Mouse (Mus musculus) lung, embryonic 15.5 days (tissue): ENCODE results near the gene Nipal3. TPM values are rescaled to one million over a fixed set of nuclear protein-coding genes. Genes with fewer than 3 reads are reported as not detected.

Experiments
- ATAC-seq: fragments of 200-750 bp; cut with Nextera tagmentation; 2 replicates; pipeline ENCODE4 v1.8.0; 2017; ENCODE audit warnings: moderate number of reproducible peaks, borderline replicate concordance; ENCODE audit not compliant: low FRiP score, low TSS enrichment; ENCODE audit errors: extremely low read depth
- H3K27ac ChIP-seq: fragments of 300-500 bp; sonication (generic); 2 replicates; pipeline ENCODE4 v1.5.1; 2015; ENCODE audit warnings: moderate library complexity, mild to moderate bottlenecking, inconsistent platforms
- H3K27me3 ChIP-seq: fragments of 300-500 bp; sonication (generic); 2 replicates; pipeline ENCODE4 v1.6.1; 2015; ENCODE audit warnings: inconsistent platforms
- H3K36me3 ChIP-seq: fragments of 300-500 bp; sonication (generic); 2 replicates; pipeline ENCODE4 v1.6.1; 2015; ENCODE audit warnings: inconsistent platforms
- H3K4me1 ChIP-seq: fragments of 300-500 bp; sonication (generic); 2 replicates; pipeline ENCODE4 v1.6.1; 2015; ENCODE audit warnings: inconsistent platforms
- H3K4me2 ChIP-seq: fragments of 300-500 bp; sonication (generic); 2 replicates; pipeline ENCODE4 v1.6.1; 2015; ENCODE audit warnings: inconsistent platforms, mild to moderate bottlenecking, moderate library complexity
- H3K4me3 ChIP-seq: fragments of 300-500 bp; sonication (generic); 2 replicates; pipeline ENCODE4 v1.5.1; 2015; ENCODE audit warnings: mild to moderate bottlenecking, inconsistent platforms
- H3K9ac ChIP-seq: fragments of 300-500 bp; sonication (generic); 2 replicates; pipeline ENCODE4 v1.6.1; 2015; ENCODE audit warnings: inconsistent platforms
- H3K9me3 ChIP-seq: fragments of 300-500 bp; sonication (generic); 2 replicates; pipeline ENCODE4 v1.6.1; 2016; ENCODE audit warnings: inconsistent platforms
- WGBS: fragments of 180-500 bp; shearing (Covaris S2); methylation state at CpG from one replicate; pipeline ENCODE4 v1.1.7; 2015; 5-methylcytosine and 5-hydroxymethylcytosine counted together
- polyA plus RNA-seq: library from polyadenylated mRNA; unstranded; fragments of >200 nt; fragmentation: Nextera tagmentation; extraction: Ambion mirVana; gene quantifications from 2 replicates; pipeline ENCODE4 v1.2.1, GENCODE M21; 2015

Gene Nipal3
- polyA plus RNA-seq, 1 experiment from 2014 or later = 5.2 TPM

- Histone ChIP-seq H3K9me3 (no peaks in the 10 kb centered on the region), H3K27ac (peak overlapping the region; percentile 62), H3K4me3 (no peak overlapping the region), H3K36me3 (no peaks in the 10 kb centered on the region), H3K27me3 (no peaks in the 10 kb centered on the region), H3K4me1 (peaks cover 10% of the 10 kb centered on the region), H3K9ac (no peak overlapping the region), H3K4me2 (no peak overlapping the region; the same call in 1 of the 2 replicates)
- ATAC-seq = no peak
- 14% methylated on average over 6 of the region's 7 CpGs for WGBS
These were observed 29.1 kb upstream of the Nipal3 start for GRCm38 (mm10) chr4:135523939-135524338.

- no peaks in the 10 kb centered on the region for H3K27me3 ChIP-seq
- H3K9ac ChIP-seq = no peak overlapping the region
- H3K9me3 ChIP-seq = no peaks in the 10 kb centered on the region
- WGBS = 68% methylated on average over 9 of the region's 9 CpGs
- no peak for ATAC-seq
- H3K4me3 ChIP-seq = no peak overlapping the region
- H3K4me1 ChIP-seq = peaks cover 16% of the 10 kb centered on the region
- no peak overlapping the region for H3K4me2 ChIP-seq
- H3K27ac ChIP-seq = no peak overlapping the region
- no peaks in the 10 kb centered on the region for H3K36me3 ChIP-seq
These were observed 25.6 kb upstream of the Nipal3 start for GRCm38 (mm10) chr4:135520421-135520820.

GRCm38 (mm10) chr4:135518135-135518534, 23.3 kb upstream of the Nipal3 start:
- Histone ChIP-seq H3K9ac (no peak overlapping the region), H3K27ac (no peak overlapping the region), H3K4me2 (no peak overlapping the region), H3K36me3 (no peaks in the 10 kb centered on the region), H3K9me3 (no peaks in the 10 kb centered on the region), H3K27me3 (no peaks in the 10 kb centered on the region), H3K4me3 (no peak overlapping the region), H3K4me1 (0 out of 2 replicates have a peak, but pooled peaks cover 8% of the 10 kb centered on the region)
- ATAC-seq = no peak
- WGBS = 70% methylated on average over 12 of the region's 12 CpGs

- peak; percentile 46; the same call in 1 of the 2 replicates for ATAC-seq
- Histone ChIP-seq H3K4me2 (no peak overlapping the region), H3K4me3 (no peak overlapping the region), H3K4me1 (0 out of 2 replicates have a peak, but pooled peaks cover 8% of the 10 kb centered on the region), H3K36me3 (no peaks in the 10 kb centered on the region), H3K9ac (no peak overlapping the region), H3K27ac (peak overlapping the region; percentile 53), H3K9me3 (no peaks in the 10 kb centered on the region), H3K27me3 (no peaks in the 10 kb centered on the region)
- WGBS = 50% methylated on average over 15 of the region's 15 CpGs
These were observed 21.8 kb upstream of the Nipal3 start for GRCm38 (mm10) chr4:135516351-135517316.

- Histone ChIP-seq H3K36me3 (no peaks in the 10 kb centered on the region), H3K9me3 (no peaks in the 10 kb centered on the region), H3K4me1 (0 out of 2 replicates have a peak, but pooled peaks cover 8% of the 10 kb centered on the region), H3K4me3 (no peak overlapping the region), H3K9ac (no peak overlapping the region), H3K4me2 (no peak overlapping the region), H3K27ac (no peak overlapping the region), H3K27me3 (no peaks in the 10 kb centered on the region)
- WGBS = 53% methylated on average over 14 of the region's 14 CpGs
- ATAC-seq = no peak
These were observed 20.1 kb upstream of the Nipal3 start for GRCm38 (mm10) chr4:135514925-135515324.

- no peaks in the 10 kb centered on the region for H3K27me3 ChIP-seq
- H3K4me1 ChIP-seq = 0 out of 2 replicates have a peak, but pooled peaks cover 8% of the 10 kb centered on the region
- no peaks in the 10 kb centered on the region for H3K36me3 ChIP-seq
- H3K27ac ChIP-seq = no peak overlapping the region
- H3K9ac ChIP-seq = no peak overlapping the region
- no peak overlapping the region for H3K4me2 ChIP-seq
- no peaks in the 10 kb centered on the region for H3K9me3 ChIP-seq
- no peak overlapping the region for H3K4me3 ChIP-seq
- WGBS = 84% methylated on average over 7 of the region's 7 CpGs
- no peak for ATAC-seq
These were observed 19.0 kb upstream of the Nipal3 start for GRCm38 (mm10) chr4:135513865-135514264.

GRCm38 (mm10) chr4:135509515-135509914, 14.7 kb upstream of the Nipal3 start:
- Histone ChIP-seq H3K4me2 (no peak overlapping the region), H3K9ac (no peak overlapping the region), H3K4me3 (no peak overlapping the region), H3K36me3 (no peaks in the 10 kb centered on the region), H3K9me3 (no peaks in the 10 kb centered on the region), H3K4me1 (peaks cover 8% of the 10 kb centered on the region; the same call in 1 of the 2 replicates), H3K27me3 (no peaks in the 10 kb centered on the region), H3K27ac (no peak overlapping the region)
- 54% methylated on average over 12 of the region's 12 CpGs for WGBS
- ATAC-seq = no peak

GRCm38 (mm10) chr4:135508419-135509039, 13.7 kb upstream of the Nipal3 start:
- Histone ChIP-seq H3K9me3 (no peaks in the 10 kb centered on the region), H3K27me3 (no peaks in the 10 kb centered on the region), H3K4me3 (no peak overlapping the region), H3K4me1 (peaks cover 8% of the 10 kb centered on the region; the same call in 1 of the 2 replicates), H3K4me2 (peak overlapping the region; percentile 36), H3K36me3 (no peaks in the 10 kb centered on the region), H3K9ac (no peak overlapping the region), H3K27ac (no peak overlapping the region)
- ATAC-seq = no peak; the same call in 1 of the 2 replicates
- WGBS = 11% methylated on average over 13 of the region's 13 CpGs

- H3K9ac ChIP-seq = no peak overlapping the region
- H3K9me3 ChIP-seq = no peaks in the 10 kb centered on the region
- H3K27ac ChIP-seq = no peak overlapping the region
- ATAC-seq = no peak
- H3K36me3 ChIP-seq = no peaks in the 10 kb centered on the region
- peak overlapping the region; percentile 53 for H3K4me2 ChIP-seq
- 9% methylated on average over 22 of the region's 22 CpGs for WGBS
- no peaks in the 10 kb centered on the region for H3K27me3 ChIP-seq
- H3K4me3 ChIP-seq = peak overlapping the region; percentile 12
- H3K4me1 ChIP-seq = peaks cover 8% of the 10 kb centered on the region; the same call in 1 of the 2 replicates
These were observed 12.9 kb upstream of the Nipal3 start for GRCm38 (mm10) chr4:135507547-135508350.

GRCm38 (mm10) chr4:135505794-135506193, 11.0 kb upstream of the Nipal3 start:
- 74% methylated on average over 11 of the region's 11 CpGs for WGBS
- Histone ChIP-seq H3K4me3 (no peak overlapping the region), H3K4me1 (peaks cover 8% of the 10 kb centered on the region; the same call in 1 of the 2 replicates), H3K9ac (no peak overlapping the region), H3K27me3 (no peaks in the 10 kb centered on the region), H3K27ac (no peak overlapping the region), H3K36me3 (no peaks in the 10 kb centered on the region), H3K9me3 (no peaks in the 10 kb centered on the region), H3K4me2 (no peak overlapping the region)
- no peak for ATAC-seq

GRCm38 (mm10) chr4:135501587-135501986, 6.7 kb upstream of the Nipal3 start:
- Histone ChIP-seq H3K27me3 (no peaks in the 10 kb centered on the region), H3K4me3 (no peak overlapping the region), H3K27ac (no peak overlapping the region), H3K4me2 (no peak overlapping the region), H3K36me3 (no peaks in the 10 kb centered on the region), H3K4me1 (no peaks in the 10 kb centered on the region), H3K9ac (no peak overlapping the region), H3K9me3 (no peaks in the 10 kb centered on the region)
- WGBS = 41% methylated on average over 4 of the region's 4 CpGs
- no peak for ATAC-seq
